Mouse (Mus musculus): ENCODE measurements around the gene Thegl.
"Not testable (repeated sequence)": the region's sequence is repeated elsewhere in the genome, so short reads cannot be mapped to it uniquely, and the experiment has no call there.

Gene Thegl

GRCm38 (mm10) chr5:77094510-77095491 lies 79.0 kb downstream of the Thegl start:
- in situ Hi-C loops (cut with MboI, MseI): no loop called here

GRCm38 (mm10) chr5:77096194-77096593 lies 80.4 kb downstream of the Thegl start:
- in situ Hi-C loops (cut with MboI, MseI): not testable (repeated sequence)

GRCm38 (mm10) chr5:77097686-77098085 lies 81.9 kb downstream of the Thegl start:
- in situ Hi-C loops (cut with MboI, MseI): no loop called here

- in situ Hi-C loops (cut with MboI, MseI): no loop called here
These were observed 83.1 kb downstream of the Thegl start for GRCm38 (mm10) chr5:77098874-77099273.

GRCm38 (mm10) chr5:77099317-77099996 lies 83.6 kb downstream of the Thegl start:
- in situ Hi-C loops (cut with MboI, MseI): no loop called here

GRCm38 (mm10) chr5:77099997-77100380 lies 84.2 kb downstream of the Thegl start:
- in situ Hi-C loops (cut with MboI, MseI): no loop called here

GRCm38 (mm10) chr5:77100691-77101090 lies 84.9 kb downstream of the Thegl start:
- in situ Hi-C loops (cut with MboI, MseI): no loop called here

GRCm38 (mm10) chr5:77102522-77103365 lies 86.9 kb downstream of the Thegl start:
- in situ Hi-C loops (cut with MboI, MseI): no loop called here

- in situ Hi-C loops (cut with MboI, MseI): no loop called here
These were observed 91.5 kb downstream of the Thegl start for GRCm38 (mm10) chr5:77107146-77107822.

GRCm38 (mm10) chr5:77108806-77109205 lies 93.0 kb downstream of the Thegl start:
- in situ Hi-C loops (cut with MboI, MseI): no loop called here

GRCm38 (mm10) chr5:77109814-77110213 lies 94.0 kb downstream of the Thegl start:
- in situ Hi-C loops (cut with MboI, MseI): no loop called here

Measured in T-helper 1 cell (primary cell).